Mouse (Mus musculus): ENCODE data around the gene Tmem88b.
"Not testable (repeated sequence)": the region's sequence is repeated elsewhere in the genome, so short reads cannot be mapped to it uniquely, and the experiment has no call there.

Gene Tmem88b

DNA sequence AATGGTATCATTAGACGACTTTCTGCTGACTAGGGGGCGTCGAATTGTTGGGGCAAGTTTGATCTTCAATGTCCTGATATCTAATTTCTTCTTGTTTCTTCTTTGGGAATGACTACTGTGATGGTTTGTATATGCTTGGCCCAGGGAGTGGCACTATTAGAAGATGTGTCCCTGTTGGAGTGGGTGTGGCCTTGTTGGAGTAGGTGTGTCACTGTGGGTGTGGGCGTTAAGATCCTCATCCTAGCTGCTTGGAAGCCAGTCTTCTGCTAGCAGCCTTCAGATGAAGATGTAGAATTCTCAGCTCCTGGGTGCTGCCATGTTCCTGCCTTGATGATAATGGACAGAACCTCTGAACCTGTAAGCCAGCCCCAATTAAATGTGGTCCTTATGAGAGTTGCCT, 3.2 kb upstream of the Tmem88b start:
- in situ Hi-C loops (cut with MboI, MseI), result not testable (repeated sequence)

DNA sequence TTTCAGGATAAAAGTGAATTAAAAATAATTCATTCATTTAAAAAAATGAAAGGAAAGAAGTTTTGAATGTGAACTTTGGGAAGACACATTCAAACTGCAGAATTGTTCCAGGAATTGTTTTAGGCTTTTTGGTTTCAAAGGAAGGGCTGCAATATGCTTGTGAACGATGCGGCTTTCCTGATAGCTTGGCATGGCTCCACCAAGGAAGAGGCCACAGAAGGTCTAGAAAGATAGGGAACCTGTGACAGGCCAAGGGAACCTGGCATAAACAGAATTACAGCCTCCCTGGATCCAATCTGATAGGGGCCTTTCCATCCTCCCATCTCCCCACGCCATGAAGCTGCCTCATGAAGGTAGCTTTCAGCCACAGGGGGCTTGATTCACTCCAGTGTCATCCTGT, 2.6 kb upstream of the Tmem88b start:
- in situ Hi-C loops (cut with MboI, MseI), result no loop called here

DNA sequence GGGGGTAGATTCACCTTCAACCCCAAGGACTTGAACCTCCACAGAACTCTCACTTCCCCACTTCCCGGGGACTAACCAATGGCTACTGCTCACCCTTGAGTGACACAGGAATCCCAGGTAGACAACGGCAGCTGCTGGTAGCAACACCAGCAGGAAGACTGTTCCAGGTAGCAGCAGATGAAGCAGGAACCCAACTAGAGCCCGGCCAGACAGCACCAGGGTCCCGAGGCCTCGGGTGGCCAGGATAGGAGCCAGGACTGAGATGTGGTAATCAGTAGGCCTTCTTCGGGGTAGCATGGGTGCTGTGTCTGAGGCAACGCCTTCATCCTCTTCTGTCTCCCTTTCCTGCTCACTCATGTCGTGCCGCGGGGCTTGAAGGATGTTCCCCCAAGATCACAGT, 428 bp downstream of the Tmem88b start:
- in situ Hi-C loops (cut with MboI, MseI), result no loop called here

DNA sequence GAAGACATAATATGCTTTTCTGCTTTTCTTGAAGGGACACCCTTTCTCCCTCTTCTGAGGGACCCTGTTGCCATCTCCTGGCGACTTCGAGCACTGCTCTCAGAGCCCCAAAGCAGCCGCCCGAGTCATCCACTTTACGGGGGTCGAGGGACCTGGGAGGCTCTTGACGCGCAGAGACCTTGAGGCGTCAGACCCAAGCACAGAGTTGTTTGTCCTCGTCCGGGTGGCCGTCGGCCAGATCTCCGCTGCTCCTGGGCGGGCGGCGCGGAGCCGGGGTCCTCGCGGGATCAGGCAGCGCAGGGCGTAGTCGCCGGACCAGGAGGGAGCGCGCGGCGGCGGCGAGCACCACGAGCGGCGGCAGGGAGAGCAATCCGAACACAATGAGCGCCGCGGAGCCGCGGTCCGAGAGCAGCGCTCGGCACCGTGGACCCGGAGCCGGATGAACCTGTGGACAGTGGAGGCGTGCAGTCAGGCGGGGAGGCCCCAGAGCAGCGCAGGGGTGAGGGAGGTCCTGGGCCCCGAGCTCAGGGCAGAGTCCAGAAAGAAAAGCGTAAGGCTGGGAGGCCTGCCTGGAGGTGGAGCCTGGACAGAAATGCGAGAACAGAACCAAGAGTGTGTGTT, 1.5 kb downstream of the Tmem88b start:
- in situ Hi-C loops (cut with MboI, MseI), result no loop called here

DNA sequence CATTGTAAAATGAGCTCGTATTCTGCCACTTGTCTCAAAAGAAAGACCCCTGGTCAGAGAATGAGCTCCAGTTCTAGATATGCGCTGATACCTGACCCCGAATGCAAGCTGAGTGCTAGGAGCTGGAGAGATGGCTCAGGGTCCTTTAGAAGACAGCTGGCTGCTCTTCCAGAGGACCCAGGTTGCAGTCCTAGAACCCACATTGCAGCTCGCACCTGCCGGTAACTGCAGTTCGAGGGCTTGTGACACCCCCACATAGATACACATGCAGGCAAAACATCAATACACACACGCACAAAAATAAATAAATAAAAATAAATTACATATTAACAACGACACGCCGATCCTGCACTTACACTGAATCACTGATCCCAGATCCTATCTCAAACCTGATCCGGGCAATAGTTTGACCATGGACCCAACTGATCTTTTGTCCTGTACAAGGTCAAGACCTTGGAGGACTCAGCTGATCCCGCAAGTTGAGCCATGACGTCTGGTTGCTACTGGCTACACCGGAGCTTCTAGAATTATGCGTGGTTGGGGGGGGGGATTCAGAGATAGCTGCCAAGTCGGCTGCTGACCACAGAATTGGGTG, 2.1 kb downstream of the Tmem88b start:
- in situ Hi-C loops (cut with MboI, MseI), result no loop called here

DNA sequence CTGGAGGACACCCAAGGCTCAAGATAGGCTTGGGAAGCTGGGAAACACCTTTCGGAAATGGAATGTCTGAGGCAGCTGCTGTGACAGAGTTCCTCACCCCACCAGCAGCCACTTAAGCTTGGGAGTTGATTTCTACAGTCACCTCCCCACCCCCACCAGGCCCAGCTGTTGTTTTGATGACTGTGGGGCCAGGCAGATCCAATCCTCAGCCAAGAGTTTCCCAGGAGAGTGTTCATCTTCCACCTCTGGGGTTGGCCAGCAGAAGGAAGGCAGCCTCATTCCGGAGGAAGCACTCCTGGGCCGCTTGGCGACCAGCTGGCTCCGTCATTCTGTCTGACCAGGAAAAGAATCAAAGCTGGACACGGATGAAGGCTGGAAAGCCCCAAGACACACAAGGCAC, 4.8 kb downstream of the Tmem88b start:
- in situ Hi-C loops (cut with MboI, MseI), result no loop called here

DNA sequence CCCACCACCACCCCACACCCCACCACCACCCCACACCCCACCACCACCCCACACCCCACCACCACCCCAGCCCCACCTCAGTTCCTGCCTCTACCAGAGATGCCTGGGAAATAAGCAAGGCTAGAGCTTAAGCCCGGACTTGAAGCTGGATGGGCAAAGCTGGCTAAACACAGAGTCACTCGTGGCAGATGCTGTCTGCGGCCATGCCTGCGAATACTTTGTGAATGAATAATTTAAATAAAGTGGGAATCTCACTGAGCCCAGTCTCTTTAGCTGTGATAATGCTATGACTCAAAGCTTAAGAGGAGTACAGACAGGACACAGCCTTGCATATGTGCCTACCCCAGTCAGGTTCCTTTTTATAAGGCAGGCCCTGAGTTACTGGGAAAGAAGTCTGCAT, 6.2 kb downstream of the Tmem88b start:
- in situ Hi-C loops (cut with MboI, MseI), result no loop called here

DNA sequence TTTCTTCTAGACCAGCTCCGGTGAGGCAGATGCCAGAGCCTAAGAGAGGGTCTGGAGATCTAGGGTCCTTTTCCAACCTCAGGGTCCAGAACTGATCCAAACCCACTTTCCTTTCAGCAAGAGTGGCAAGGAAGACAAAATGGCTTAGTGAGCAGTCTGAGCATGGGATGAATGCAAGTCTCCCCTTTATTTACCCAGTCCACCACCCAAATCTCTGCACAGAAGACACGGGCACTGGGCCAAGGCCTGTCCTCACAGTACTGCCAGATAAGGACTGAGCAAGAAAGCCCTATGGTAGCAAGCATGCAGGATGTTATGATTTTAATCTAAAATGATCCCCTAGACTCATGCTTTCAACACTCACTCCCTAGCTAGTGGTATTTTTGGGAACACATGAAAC, 7.9 kb downstream of the Tmem88b start:
- in situ Hi-C loops (cut with MboI, MseI), result no loop called here

DNA sequence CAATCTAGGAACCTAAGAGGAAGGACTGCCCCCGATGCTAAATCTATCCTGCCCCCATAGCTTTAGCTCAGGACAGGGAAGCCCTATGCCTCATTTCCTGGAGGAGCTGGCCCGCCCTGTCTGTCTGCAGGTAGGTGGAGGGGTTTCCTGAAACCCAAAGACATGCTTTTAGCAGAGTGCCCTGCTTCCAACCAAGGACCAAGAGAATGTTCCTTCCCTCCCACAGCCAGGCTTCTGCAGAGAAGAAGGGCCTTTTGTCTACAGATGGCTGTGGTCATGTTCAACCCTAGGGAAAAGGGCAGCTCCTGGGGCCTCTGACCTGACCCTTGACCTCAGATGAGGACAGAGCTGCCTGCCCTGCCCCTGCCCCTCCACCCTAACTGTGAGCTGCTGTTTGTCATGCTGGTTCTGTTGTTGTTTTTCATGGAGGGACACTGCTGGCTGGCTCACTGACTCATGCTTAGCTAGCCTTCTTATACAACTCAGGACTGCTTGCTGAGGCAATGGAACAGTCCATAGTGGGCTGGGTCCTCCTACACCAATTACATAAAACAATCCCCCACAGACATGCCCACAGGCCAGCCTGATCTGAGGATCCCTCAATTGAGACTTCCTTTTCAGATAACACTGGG, 8.9 kb downstream of the Tmem88b start:
- in situ Hi-C loops (cut with MboI, MseI), result no loop called here

DNA sequence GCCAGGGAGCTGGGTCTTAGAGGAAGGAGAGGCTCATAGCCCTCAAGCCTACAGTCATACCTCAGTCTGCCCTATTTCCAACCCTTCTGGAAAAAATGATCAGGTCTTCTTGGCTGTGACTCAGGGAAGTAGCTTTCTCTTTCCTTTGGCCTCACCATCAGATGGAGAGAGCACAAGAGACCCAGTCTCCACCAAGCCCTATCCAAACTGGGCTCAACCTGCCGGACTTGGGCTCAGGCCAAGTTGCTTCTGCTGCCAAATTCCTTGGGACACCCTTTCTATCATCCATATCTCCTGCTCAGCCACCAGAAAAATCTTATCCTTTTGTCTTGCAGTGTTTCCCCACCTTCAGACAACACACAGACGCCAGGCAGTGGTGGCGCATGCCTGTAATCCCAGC, 9.8 kb downstream of the Tmem88b start:
- in situ Hi-C loops (cut with MboI, MseI), result no loop called here

DNA sequence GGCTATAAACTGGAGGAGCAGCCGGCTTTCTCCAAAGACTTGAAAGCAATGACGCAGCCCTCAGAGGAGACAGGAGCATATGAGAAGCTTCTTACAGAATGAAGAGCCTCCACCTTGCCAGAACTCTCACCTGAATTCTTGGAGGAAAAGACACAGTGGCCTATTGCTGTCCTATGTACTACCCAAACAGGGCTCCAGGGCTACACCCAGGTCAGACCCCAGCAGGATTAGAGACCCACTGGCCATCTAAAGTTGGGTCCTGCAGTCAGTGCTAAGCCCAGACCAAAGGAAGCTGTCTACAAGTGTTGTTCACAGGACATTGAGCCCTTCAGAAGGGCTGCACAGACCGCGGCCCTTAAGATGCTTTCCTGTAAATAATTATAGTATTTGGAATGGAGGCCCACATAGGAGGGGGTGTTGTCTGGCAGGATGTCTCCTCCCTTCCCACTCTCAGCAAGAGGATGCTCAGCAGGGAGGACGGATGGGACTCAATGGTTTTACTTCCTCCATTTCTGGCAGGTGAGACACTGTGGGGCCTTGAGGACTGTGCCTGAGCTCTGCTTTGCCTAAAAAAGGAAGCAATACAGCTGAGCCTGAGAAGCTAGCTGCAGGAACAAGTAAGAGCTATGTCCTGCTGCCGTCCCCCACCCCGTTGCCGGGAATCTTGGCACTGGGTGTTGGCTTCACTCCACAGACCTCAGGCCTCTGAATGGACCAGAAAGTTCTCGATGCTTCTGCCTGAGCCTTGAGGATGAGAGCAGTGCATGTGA, 10.5 kb downstream of the Tmem88b start:
- in situ Hi-C loops (cut with MboI, MseI), result no loop called here

DNA sequence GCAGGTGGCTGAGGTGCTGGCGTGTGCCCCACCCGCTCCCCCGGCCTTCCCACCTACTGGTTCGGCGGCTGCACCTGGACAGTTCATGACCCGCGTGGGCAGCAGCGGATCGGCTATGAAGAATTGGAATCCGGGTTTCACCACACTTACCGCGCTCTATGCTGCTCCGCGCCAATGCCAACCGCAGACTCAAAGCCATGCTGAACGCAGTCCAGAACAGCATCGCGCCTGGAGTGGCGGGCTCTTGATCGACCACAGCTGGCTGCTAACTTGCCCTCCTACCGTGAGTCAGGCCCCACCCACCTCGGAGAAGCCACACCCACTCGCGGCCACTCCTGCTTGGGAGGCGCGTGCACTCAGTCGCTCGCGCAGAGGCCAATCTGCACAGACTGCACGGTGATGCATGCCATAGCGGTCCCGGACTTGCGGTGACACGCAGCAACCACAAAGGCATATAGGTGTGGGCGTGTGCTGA, 11.4 kb downstream of the Tmem88b start, which contains the start of gene Vwa1:
TSS of gene Vwa1 (minus strand) at position 419 of the 475 bp plus-strand sequence.
- in situ Hi-C loops (cut with MboI, MseI), result no loop called here

DNA sequence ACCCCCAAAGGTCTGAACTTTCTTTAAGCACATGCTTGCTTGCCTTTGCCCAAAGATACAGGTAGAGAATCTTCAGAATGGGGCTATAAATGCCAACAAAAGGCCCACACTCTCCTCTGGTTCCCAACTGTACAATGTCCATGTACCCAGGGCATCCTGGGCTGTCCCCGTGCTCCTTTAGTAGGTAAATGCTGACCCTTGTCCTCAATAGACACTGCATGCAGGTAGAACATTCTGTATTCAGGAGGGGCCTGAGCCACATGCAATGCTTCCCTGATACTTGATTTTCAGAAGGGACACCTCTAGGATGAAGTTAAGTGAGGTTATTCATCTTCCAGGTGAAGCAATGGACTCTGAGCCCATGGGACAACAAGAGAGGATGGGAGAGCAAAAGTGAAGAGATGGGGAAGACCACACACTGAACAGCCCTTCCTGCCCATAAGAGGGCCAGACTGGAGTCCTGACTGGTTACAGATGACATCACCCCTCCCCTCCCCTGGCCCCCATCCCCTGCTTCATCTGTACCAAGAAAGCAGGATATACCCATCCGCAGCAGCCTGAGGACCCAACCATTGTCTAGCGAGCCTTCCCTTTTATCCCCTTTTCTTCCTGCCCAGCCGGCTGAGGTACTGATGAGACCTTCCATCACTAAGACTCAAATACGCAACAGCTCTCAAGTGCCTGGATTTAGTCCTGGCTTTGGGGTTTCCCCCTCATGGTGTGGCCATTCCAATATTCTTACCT, 12.2 kb downstream of the Tmem88b start:
- in situ Hi-C loops (cut with MboI, MseI), result no loop called here

DNA sequence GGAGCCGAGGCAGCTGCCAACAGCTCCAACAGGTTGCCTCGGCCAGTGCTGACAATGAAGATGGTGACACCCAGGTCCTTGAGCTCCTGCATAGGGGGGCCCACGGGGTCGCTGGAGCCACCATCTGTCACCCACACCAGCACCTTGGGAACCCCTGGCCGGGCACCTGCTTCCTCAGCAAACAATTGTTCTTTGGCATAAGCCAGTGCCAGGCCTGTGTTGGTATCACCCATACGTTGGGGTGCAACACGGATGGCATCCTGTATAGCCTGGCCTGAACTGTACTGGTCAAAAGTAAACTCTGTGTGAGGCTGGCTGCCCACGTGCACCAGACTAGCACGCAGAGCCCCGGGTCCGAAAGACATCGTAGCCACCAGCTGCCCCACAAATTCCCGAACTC, 12.9 kb downstream of the Tmem88b start:
- in situ Hi-C loops (cut with MboI, MseI), result no loop called here

DNA sequence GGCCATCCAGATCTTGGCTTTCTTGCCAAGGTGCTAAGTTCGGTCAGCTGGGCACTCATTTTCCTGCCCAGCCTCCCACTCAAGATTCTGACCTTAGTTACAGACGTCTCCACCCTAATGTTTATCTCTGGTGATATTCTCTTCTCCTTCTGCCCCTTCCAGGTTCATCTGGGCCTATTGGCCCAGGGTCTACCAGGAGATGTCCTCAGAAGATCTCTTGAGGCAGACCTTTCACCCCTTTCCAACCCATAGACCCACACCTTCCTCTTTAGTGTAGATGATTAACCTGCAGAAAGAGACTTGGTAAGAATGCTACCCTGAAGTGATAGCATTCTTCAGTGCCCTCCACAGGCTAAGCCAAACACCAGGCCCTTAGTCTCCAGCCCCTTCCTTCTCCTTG, 14.0 kb downstream of the Tmem88b start:
- in situ Hi-C loops (cut with MboI, MseI), result no loop called here

DNA sequence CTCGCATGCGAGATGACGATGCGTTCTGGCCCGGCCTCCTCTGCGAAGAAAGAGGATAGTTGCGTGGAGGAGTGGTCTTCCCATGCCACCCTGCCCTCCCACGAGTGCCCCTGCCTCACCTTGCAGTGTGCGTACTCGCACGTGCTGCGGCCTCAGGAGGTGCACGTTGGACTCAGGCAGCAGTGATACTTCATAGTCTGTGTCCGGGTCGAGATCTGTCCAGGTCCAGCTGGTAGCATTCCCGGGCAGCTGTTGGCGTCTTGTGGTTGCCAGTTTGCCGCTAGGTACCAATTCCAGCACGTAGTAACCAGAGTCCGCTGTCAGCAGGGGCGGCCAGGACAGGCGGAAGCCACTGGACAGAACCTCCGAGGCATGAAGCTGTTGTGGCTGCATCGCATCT, 15.0 kb downstream of the Tmem88b start:
- in situ Hi-C loops (cut with MboI, MseI), result no loop called here

DNA sequence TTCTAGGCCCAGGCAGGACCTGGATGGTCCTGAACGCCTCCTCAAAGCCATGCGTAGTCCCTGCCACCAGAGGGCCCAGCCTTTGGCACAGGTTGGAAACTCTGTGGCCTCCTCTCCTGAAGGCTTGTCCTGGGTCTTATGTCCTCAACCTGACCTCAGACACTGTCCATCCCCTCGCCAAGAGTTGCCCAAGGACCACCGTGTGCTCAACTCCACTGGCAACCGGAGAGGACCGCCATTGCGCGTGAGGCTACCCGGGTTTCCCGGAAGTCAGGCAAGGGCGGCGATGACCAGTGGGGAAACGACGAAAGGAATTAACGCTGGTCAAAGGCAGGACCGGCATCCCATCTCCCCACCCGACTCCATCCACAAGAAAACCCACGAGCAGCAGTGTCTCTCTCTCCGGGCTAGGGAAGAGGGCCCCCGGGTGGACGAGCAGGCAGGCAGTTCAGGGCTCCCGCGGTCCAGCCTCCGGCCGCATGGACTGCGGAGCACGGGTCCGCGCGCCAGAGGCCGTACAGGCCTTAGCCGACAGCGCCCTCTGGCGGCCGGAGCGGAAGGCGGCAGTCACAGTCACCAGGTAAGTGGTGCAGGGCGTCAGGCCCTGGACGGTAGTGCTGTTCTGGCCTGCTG, 15.7 kb downstream of the Tmem88b start:
- in situ Hi-C loops (cut with MboI, MseI), result loop anchor here in 1 of 2 experiments (5.0 kb wide), 1 partner anchor 43 kb away; no protein-coding TSS in a partner anchor

DNA sequence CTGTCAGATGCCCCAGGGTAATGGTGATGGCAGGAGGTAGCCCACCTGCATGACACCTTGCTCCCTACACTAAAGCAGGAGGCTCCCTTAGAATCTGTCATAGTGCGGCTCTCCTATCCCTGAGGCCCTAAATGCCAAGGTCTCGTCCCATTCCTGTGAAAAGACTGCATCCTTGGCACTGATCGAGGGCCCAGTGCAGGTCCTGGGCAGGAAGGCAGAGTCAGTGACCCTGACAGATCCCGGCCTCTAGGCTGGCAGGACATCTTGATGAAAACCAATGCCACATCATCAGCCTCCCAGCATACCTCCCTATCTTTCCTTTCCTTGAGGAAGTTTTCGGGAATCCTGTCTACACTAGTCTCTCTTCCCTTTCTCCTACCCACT, 16.2 kb downstream of the Tmem88b start:
- in situ Hi-C loops (cut with MboI, MseI), result loop anchor here in 1 of 2 experiments (5.0 kb wide), 1 partner anchor 42 kb away; no protein-coding TSS in a partner anchor

DNA sequence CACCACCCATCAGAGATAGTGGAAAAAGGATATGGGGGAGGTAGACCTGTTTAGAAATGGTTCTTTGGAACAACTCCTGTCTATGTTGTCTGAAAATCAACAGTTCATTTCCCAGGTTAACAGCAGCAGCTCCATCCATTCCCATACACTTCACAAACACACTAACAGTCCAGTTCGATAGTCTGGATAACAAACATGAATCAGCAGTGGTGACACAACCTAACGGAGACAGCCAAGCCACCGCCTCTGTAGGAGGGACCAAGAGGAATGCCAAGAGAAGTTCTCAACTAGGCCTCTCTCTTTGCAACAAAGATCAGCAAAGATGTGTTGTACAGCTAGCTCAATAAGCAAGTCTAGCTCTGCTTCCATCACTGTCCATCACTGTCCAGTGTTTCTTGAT, 23.3 kb downstream of the Tmem88b start:
- in situ Hi-C loops (cut with MboI, MseI), result no loop called here

DNA sequence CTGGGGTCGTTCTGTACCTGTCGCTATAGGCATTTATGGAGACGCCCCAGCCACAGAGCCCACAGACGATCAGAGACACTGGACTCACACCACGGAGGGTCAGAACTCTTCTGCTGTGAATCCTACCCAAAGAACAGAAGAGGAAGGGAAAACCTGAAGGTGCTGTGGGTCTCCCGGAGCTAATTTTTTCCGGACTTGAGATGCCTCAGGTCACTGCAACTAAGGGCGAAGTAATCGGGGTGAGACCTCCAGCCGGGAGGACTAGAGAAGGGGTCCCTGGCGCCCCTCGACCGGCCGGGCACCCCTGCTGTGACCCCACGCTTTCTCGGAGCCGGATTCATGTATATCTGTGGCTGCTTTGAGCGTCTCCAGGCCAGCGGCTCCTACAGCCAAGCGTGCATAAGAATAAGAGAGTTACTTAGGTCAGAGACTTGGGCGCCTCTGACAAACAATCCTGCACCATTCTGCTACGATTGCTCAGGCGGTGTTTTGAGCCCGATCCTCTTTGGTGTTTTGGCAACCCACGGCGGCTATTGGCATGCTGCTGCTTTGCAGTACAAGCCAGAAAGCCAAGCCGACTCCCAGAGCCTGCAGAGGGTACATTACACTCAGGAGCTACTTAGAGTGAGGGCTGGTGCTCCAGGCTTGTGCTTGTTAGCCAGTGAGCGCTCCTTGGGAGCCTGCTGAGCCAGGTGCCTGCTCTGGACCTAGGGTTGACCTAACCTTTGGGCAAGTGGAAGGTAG, 24.1 kb downstream of the Tmem88b start:
- in situ Hi-C loops (cut with MboI, MseI), result no loop called here
